Comparison of ENCODE assay signal across 10 mouse cellular contexts in genomic region chr5:134067924-134068323, GRCm38 (mm10). TPM values are rescaled to one million over a fixed set of nuclear protein-coding genes. Genes with fewer than 3 reads are reported as not detected.
DNase-seq lines count a peak whose midpoint lies in the region; ATAC-seq and TF ChIP-seq lines count a peak whose summit lies in the region.
"Had no signal": no experiment of that assay in that cellular context is flagged by ENCODE, and none has a peak within 500 bp of the region (broad histone marks: within the 10 kb centered on the region; RNA-seq: fewer than 3 reads in every experiment).

No protein-coding gene starts in this region.

- H3K27ac ChIP-seq in hindbrain, postnatal 0 days = no peak overlapping the region
- no peak overlapping the region for H3K27ac ChIP-seq in hindbrain, embryonic 13.5 days
- no peak overlapping the region for H3K27ac ChIP-seq in midbrain, postnatal 0 days (ENCODE audit: low read depth, low read length)
- H3K27ac ChIP-seq in midbrain, embryonic 15.5 days = no peak overlapping the region
- H3K27ac ChIP-seq: embryonic facial prominence, embryonic 12.5 days had no signal

- H3K36me3 ChIP-seq in hindbrain, postnatal 0 days (ENCODE audit: insufficient read depth, low read length) = no peaks in the 10 kb centered on the region
- H3K36me3 ChIP-seq in hindbrain, embryonic 13.5 days = no peaks in the 10 kb centered on the region
- H3K36me3 ChIP-seq in midbrain, postnatal 0 days (ENCODE audit: insufficient read depth, low read length) = no peaks in the 10 kb centered on the region
- H3K36me3 ChIP-seq in midbrain, embryonic 15.5 days (replicated peaks) = no peaks in the 10 kb centered on the region
- H3K36me3 ChIP-seq in splenic B cell, adult 2 months (ENCODE audit: control insufficient read depth, insufficient read depth, low read length, poor library complexity, severe bottlenecking) = no peaks in the 10 kb centered on the region
- H3K36me3 ChIP-seq: embryonic facial prominence, embryonic 12.5 days had no signal

- no peak overlapping the region for H3K4me3 ChIP-seq in hindbrain, postnatal 0 days (ENCODE audit: low read length)
- no peak overlapping the region for H3K4me3 ChIP-seq in hindbrain, embryonic 13.5 days
- no peak overlapping the region for H3K4me3 ChIP-seq in midbrain, postnatal 0 days (ENCODE audit: low read depth, low read length)
- no peak overlapping the region for H3K4me3 ChIP-seq in midbrain, embryonic 15.5 days
- H3K4me3 ChIP-seq: embryonic facial prominence, embryonic 12.5 days had no signal

- no peaks in the 10 kb centered on the region for H3K27me3 ChIP-seq in hindbrain, postnatal 0 days (ENCODE audit: insufficient read depth, low read length)
- no peaks in the 10 kb centered on the region for H3K27me3 ChIP-seq in hindbrain, embryonic 13.5 days
- H3K27me3 ChIP-seq in midbrain, postnatal 0 days (ENCODE audit: insufficient read depth, low read length) = no peaks in the 10 kb centered on the region
- no peaks in the 10 kb centered on the region for H3K27me3 ChIP-seq in midbrain, embryonic 15.5 days (replicated peaks)
- H3K27me3 ChIP-seq in splenic B cell, adult 2 months (ENCODE audit: control insufficient read depth, insufficient read depth, low read length, poor library complexity, severe bottlenecking) = no peaks in the 10 kb centered on the region
- H3K27me3 ChIP-seq: embryonic facial prominence, embryonic 12.5 days had no signal

- H3K9me3 ChIP-seq in hindbrain, postnatal 0 days (ENCODE audit: low read length) = no peaks in the 10 kb centered on the region
- H3K9me3 ChIP-seq in hindbrain, embryonic 13.5 days = 0 out of 2 replicates have a peak, but pooled peaks cover 6% of the 10 kb centered on the region
- no peaks in the 10 kb centered on the region for H3K9me3 ChIP-seq in midbrain, postnatal 0 days (ENCODE audit: low read length)
- H3K9me3 ChIP-seq in midbrain, embryonic 15.5 days = no peaks in the 10 kb centered on the region
- H3K9me3 ChIP-seq: embryonic facial prominence, embryonic 12.5 days had no signal

- peak; percentile 85 for DNase-seq in hindbrain, postnatal 0 days (ENCODE audit: low spot score)
- DNase-seq in midbrain, postnatal 0 days (ENCODE audit: low spot score) = peak; percentile 75
- DNase-seq in brain, adult 2 months (ENCODE audit: low read depth, low spot score) = peak; percentile 64
- DNase-seq in splenic B cell, adult 2 months (ENCODE audit: low read depth, low spot score) = peak; percentile 41
- DNase-seq in layer of hippocampus, adult 9-11 months = no peak
- DNase-seq: kidney, adult 18-20 months; right cerebral cortex, postnatal 14 days had no signal

- 25% methylated on average over 1 of the region's 1 CpGs for WGBS in hindbrain, postnatal 0 days
- 31% methylated on average over 1 of the region's 1 CpGs for WGBS in hindbrain, embryonic 13.5 days
- 23% methylated on average over 1 of the region's 1 CpGs for WGBS in midbrain, postnatal 0 days
- 30% methylated on average over 1 of the region's 1 CpGs for WGBS in midbrain, embryonic 15.5 days

- ATAC-seq in hindbrain, postnatal 0 days = no peak
- ATAC-seq in hindbrain, embryonic 13.5 days (ENCODE audit: low FRiP score) = no peak
- ATAC-seq in midbrain, postnatal 0 days (ENCODE audit: low FRiP score) = no peak
- ATAC-seq in midbrain, embryonic 15.5 days (replicated peaks) = no peak

- peak; percentile 82 for TF ChIP-seq CTCF in hindbrain, postnatal 0 days (IDR thresholded peaks at IDR 0.05; ENCODE audit: low read depth)
- TF ChIP-seq CTCF in midbrain, postnatal 0 days (IDR thresholded peaks at IDR 0.05) = peak; percentile 84

- H3K9ac ChIP-seq in hindbrain, postnatal 0 days (replicated peaks; ENCODE audit: low read length) = no peak overlapping the region
- H3K9ac ChIP-seq in hindbrain, embryonic 13.5 days = no peak overlapping the region
- no peak overlapping the region for H3K9ac ChIP-seq in midbrain, postnatal 0 days (replicated peaks; ENCODE audit: low read length, poor library complexity, severe bottlenecking)
- H3K9ac ChIP-seq in midbrain, embryonic 15.5 days = no peak overlapping the region
- H3K9ac ChIP-seq: embryonic facial prominence, embryonic 12.5 days had no signal

- no peaks in the 10 kb centered on the region; the same call in 1 of the 2 replicates for H3K4me1 ChIP-seq in hindbrain, postnatal 0 days (ENCODE audit: insufficient read depth, low read length)
- peaks cover 4% of the 10 kb centered on the region; the same call in 1 of the 2 replicates for H3K4me1 ChIP-seq in hindbrain, embryonic 13.5 days (replicated peaks)
- no peaks in the 10 kb centered on the region; the same call in 1 of the 2 replicates for H3K4me1 ChIP-seq in midbrain, postnatal 0 days (ENCODE audit: insufficient read depth, low read length)
- H3K4me1 ChIP-seq in midbrain, embryonic 15.5 days = no peaks in the 10 kb centered on the region
- H3K4me1 ChIP-seq: embryonic facial prominence, embryonic 12.5 days had no signal

- no peak overlapping the region for H3K4me2 ChIP-seq in hindbrain, postnatal 0 days (ENCODE audit: low read depth, low read length)
- H3K4me2 ChIP-seq in hindbrain, embryonic 13.5 days = no peak overlapping the region
- H3K4me2 ChIP-seq in midbrain, postnatal 0 days (ENCODE audit: low read depth, low read length, poor library complexity, severe bottlenecking) = no peak overlapping the region
- no peak overlapping the region for H3K4me2 ChIP-seq in midbrain, embryonic 15.5 days
- H3K4me2 ChIP-seq: embryonic facial prominence, embryonic 12.5 days had no signal

RNA-seq across cellular contexts. Expression of gene Castor2, which starts 31.6 kb away (rescaled TPM):
- total RNA-seq in hindbrain, postnatal 0 days (2014; rRNA removed) = 27.4 and 27.5 TPM in 2 replicates
- 21.1 and 21.8 TPM in 2 replicates for polyA plus RNA-seq in hindbrain, postnatal 0 days (2015; fragmentation: Nextera tagmentation; extraction: Ambion mirVana)
- polyA plus RNA-seq in hindbrain, embryonic 13.5 days (2015; fragmentation: Nextera tagmentation; extraction: Ambion mirVana) = 23.8 and 29.3 TPM in 2 replicates
- total RNA-seq in midbrain, postnatal 0 days (2014; rRNA removed) = 32.3 and 33.6 TPM in 2 replicates
- polyA plus RNA-seq in midbrain, postnatal 0 days (2015; fragmentation: Nextera tagmentation; extraction: Ambion mirVana) = 27.0 and 27.6 TPM in 2 replicates
- polyA plus RNA-seq in midbrain, embryonic 15.5 days (2015; fragmentation: Nextera tagmentation; extraction: Ambion mirVana) = 31.7 and 33.1 TPM in 2 replicates
